Mouse (Mus musculus) CH12.LX (cell line): Measurements from ENCODE around the gene Cops2. TPM values are rescaled to one million over a fixed set of nuclear protein-coding genes. Genes with fewer than 3 reads are reported as not detected.

Experiments used
- DNase-seq: peaks from one replicate; pipeline ENCODE4 v3.0.0-alpha.2; 2013; ENCODE audit errors: extremely low read depth
- H3K27ac ChIP-seq: 2 replicates; pipeline ENCODE4 v1.5.1; 2012; ENCODE audit warnings: low read depth, mild to moderate bottlenecking, control low read depth, moderate library complexity; ENCODE audit not compliant: insufficient read depth
- H3K27me3 ChIP-seq: replicated peaks from 2 replicates; pipeline ENCODE3; 2012; ENCODE audit warnings: inconsistent platforms
- H3K36me3 ChIP-seq, 2 experiments: replicated peaks in 1 of 2; 2 replicates each; pipeline versions ENCODE3 to v1.6.1; 2012; ENCODE audit warnings: inconsistent platforms in 1 of 2, low read length in 1 of 2, mild to moderate bottlenecking in 1 of 2, mixed read lengths in 1 of 2, moderate library complexity in 1 of 2; ENCODE audit not compliant: control insufficient read depth in 1 of 2, insufficient read depth in 1 of 2
- H3K4me1 ChIP-seq, 2 experiments: 2 replicates each; pipeline ENCODE4 v1.6.1; 2012; ENCODE audit warnings: inconsistent platforms in 1 of 2, moderate library complexity in 1 of 2; ENCODE audit not compliant: insufficient read depth in 2 of 2, control insufficient read depth in 1 of 2
- H3K4me2 ChIP-seq: 2 replicates; pipeline ENCODE4 v1.6.1; 2012; ENCODE audit warnings: low read depth, mild to moderate bottlenecking, control low read depth; ENCODE audit not compliant: poor library complexity, insufficient read depth, severe bottlenecking
- H3K4me3 ChIP-seq, 3 experiments: fragments of 150-350 bp in 1 of 3; sonication (generic) in 1 of 3; replicated peaks in 1 of 3; 2 replicates each; pipeline versions ENCODE3 to v1.5.1; 2011 to 2012; ENCODE audit warnings: low read depth in 2 of 3, low read length in 2 of 3, mild to moderate bottlenecking in 2 of 3, moderate library complexity in 2 of 3, control low read depth in 1 of 3, improper control_type of control experiment in 1 of 3, inconsistent platforms in 1 of 3, mixed read lengths in 1 of 3; ENCODE audit not compliant: poor library complexity in 1 of 3
- H3K79me2 ChIP-seq: replicated peaks from 2 replicates; pipeline ENCODE4 v1.6.1; 2012; ENCODE audit warnings: mild to moderate bottlenecking, moderate library complexity; ENCODE audit not compliant: control insufficient read depth, poor library complexity, insufficient read depth, severe bottlenecking; ENCODE audit errors: extremely low read depth
- H3K9ac ChIP-seq: 2 replicates; pipeline ENCODE4 v1.6.1; 2012; ENCODE audit warnings: low read depth, mild to moderate bottlenecking, control low read depth, moderate library complexity; ENCODE audit not compliant: insufficient read depth
- H3K9me3 ChIP-seq: replicated peaks from 2 replicates; pipeline ENCODE3; 2012; ENCODE audit warnings: low read length, inconsistent platforms, mixed read lengths
- BHLHE40 ChIP-seq: IDR thresholded peaks from 2 replicates; pipeline ENCODE4 v1.6.1; 2011; ENCODE audit warnings: mild to moderate bottlenecking, low read depth, low read length, improper control_type of control experiment
- CHD2 ChIP-seq: IDR thresholded peaks from 2 replicates; pipeline ENCODE4 v1.6.1; 2011; ENCODE audit warnings: low read length, improper control_type of control experiment
- CTCF ChIP-seq, 2 experiments: IDR thresholded peaks in 1 of 2; conservative IDR thresholded peaks in 1 of 2; 2 replicates each; pipeline ENCODE4 v1.5.1; 2011 to 2012; ENCODE audit warnings: low read depth in 2 of 2, low read length in 2 of 2, improper control_type of control experiment in 1 of 2, inconsistent platforms in 1 of 2, mild to moderate bottlenecking in 1 of 2, moderate library complexity in 1 of 2
- ETS1 ChIP-seq: conservative IDR thresholded peaks from 2 replicates; pipeline ENCODE4 v1.6.1; 2012; ENCODE audit warnings: low read depth, mild to moderate bottlenecking, inconsistent platforms, low read length, improper control_type of control experiment, moderate library complexity
- GABPA ChIP-seq: IDR thresholded peaks from 2 replicates; pipeline ENCODE4 v1.6.1; 2012; ENCODE audit warnings: low read depth, low read length, improper control_type of control experiment, inconsistent platforms; ENCODE audit not compliant: insufficient replicate concordance
- IRF4 ChIP-seq: IDR thresholded peaks from 2 replicates; pipeline ENCODE4 v1.6.1; 2014; ENCODE audit warnings: low read depth, mild to moderate bottlenecking, inconsistent platforms, low read length, improper control_type of control experiment
- JUN ChIP-seq: IDR thresholded peaks from 2 replicates; pipeline ENCODE4 v1.6.1; 2011; ENCODE audit warnings: low read depth, mild to moderate bottlenecking, low read length, improper control_type of control experiment, moderate library complexity; ENCODE audit not compliant: insufficient read depth
- KAT2A ChIP-seq: IDR thresholded peaks from 2 replicates; pipeline ENCODE4 v1.6.1; 2012; ENCODE audit warnings: low read length, improper control_type of control experiment, inconsistent platforms; ENCODE audit not compliant: insufficient replicate concordance
- MEF2A ChIP-seq: IDR thresholded peaks from 2 replicates; pipeline ENCODE4 v1.6.1; 2014; ENCODE audit warnings: low read depth, mild to moderate bottlenecking, inconsistent platforms, low read length, improper control_type of control experiment, borderline replicate concordance
- MXI1 ChIP-seq: IDR thresholded peaks from 2 replicates; pipeline ENCODE4 v1.6.1; 2011; ENCODE audit warnings: mild to moderate bottlenecking, low read depth, low read length, improper control_type of control experiment
- NRF1 ChIP-seq: IDR thresholded peaks from 2 replicates; pipeline ENCODE4 v1.6.1; 2014; ENCODE audit warnings: low read depth, mild to moderate bottlenecking, inconsistent platforms, low read length, improper control_type of control experiment, moderate library complexity
- PAX5 ChIP-seq: IDR thresholded peaks from 2 replicates; pipeline ENCODE4 v1.6.1; 2012; ENCODE audit warnings: low read length, inconsistent platforms, mixed read lengths
- POLR2AphosphoS2 ChIP-seq: IDR thresholded peaks from 2 replicates; pipeline ENCODE4 v1.6.1; 2011; ENCODE audit warnings: low read depth, low read length, improper control_type of control experiment
- UBTF ChIP-seq: IDR thresholded peaks from 2 replicates; pipeline ENCODE4 v1.6.1; 2012; ENCODE audit warnings: low read depth, mild to moderate bottlenecking, inconsistent platforms, low read length, improper control_type of control experiment, moderate library complexity
- USF2 ChIP-seq: conservative IDR thresholded peaks from 2 replicates; pipeline ENCODE4 v1.6.1; 2011; ENCODE audit warnings: low read depth, low read length, improper control_type of control experiment
- ZC3H11A ChIP-seq: IDR thresholded peaks from 2 replicates; pipeline ENCODE4 v1.6.1; 2012; ENCODE audit warnings: low read depth, mild to moderate bottlenecking, inconsistent platforms, low read length, improper control_type of control experiment
- ZMIZ1 ChIP-seq: IDR thresholded peaks from 2 replicates; pipeline ENCODE4 v1.6.1; 2012; ENCODE audit warnings: low read depth, mild to moderate bottlenecking, inconsistent platforms, low read length, improper control_type of control experiment
- dilution Hi-C: fragments of 300-500 bp; cut with MboI; formaldehyde crosslinking; loops from 2 replicates; pipeline ENCODE4 v1.14.3; 2020; ENCODE audit warnings: low sequenced_read_pairs; ENCODE audit not compliant: extremely low pct_unique_long_range_greater_than_20kb, extremely low pct_ligation_motif_present
- in situ Hi-C: fragments of 300-500 bp; cut with MboI; formaldehyde crosslinking; loops from 3 replicates; pipeline ENCODE4 v1.14.3; 2019; ENCODE audit warnings: low sequenced_read_pairs, low pct_ligation_motif_present, low pct_unique_long_range_greater_than_20kb, mixed read lengths
- polyA plus RNA-seq: library from polyadenylated mRNA; unstranded; fragments of >175 nt; gene quantifications from 2 replicates; pipeline ENCODE4 v1.2.1, GENCODE M21; 2012; ENCODE audit warnings: low read depth; ENCODE audit not compliant: insufficient read length
- total RNA-seq, 2 experiments: library from RNA; depleted of rRNA; stranded (reverse); fragments of 300-350 nt in 1 of 2; fragments of >200 nt in 1 of 2; gene quantifications; 2 replicates each; pipeline ENCODE4 v1.2.3; 2012 to 2014

Cops2 gene
- total and polyA plus RNA-seq, 3 experiments, result 63.5 to 313 (median 124) TPM

DNA sequence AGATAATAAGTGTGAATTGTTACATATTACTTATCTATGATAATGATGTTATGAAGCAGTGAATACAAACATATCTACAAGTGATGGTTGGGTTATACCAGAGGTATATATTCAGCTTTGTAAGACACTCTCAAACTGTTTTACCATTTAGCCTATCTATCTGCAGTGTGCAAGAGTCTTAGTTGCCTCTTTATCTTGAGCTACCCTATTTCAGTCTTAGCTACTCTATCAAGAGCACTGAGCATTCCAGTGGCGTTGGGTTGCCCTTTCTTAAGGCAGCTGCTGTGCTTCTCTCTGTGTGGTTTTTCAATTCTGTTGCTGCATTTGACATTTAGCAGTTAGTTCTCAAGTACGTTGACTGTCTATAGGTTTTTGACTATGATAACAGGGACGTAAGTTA, 4.9 kb upstream of the Cops2 start:
- dilution Hi-C loops (no loop called here), in situ Hi-C loops (no loop called here)
- H3K9me3 ChIP-seq, result no peaks in the 10 kb centered on the region

DNA sequence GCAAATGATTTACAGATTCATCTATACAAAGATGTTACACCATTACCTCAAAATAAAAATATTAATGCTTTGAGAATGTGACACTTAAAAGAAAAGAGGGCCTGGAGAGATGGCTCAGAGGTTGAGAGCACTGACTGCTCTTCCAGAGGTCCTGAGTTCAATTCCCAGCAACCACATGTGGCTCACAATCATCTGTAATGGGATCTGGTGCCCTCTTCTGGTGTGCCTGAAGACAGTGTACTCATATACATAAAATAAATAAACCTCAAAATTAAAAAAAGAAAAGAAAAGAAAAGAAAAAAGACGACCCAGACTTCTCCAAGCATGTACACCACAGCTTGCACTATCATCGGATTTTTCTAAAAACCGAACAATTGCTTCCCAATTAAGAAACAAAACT, 1.2 kb downstream of the Cops2 start:
- dilution Hi-C loops, result no loop called here
- H3K4me3 ChIP-seq, result peak overlapping the region; percentile 84 to 100 (median 89)
- no peak for DNase-seq
- no peaks in the 10 kb centered on the region for H3K27me3 ChIP-seq
- peak overlapping the region; percentile 90; the same call in 1 of the 2 replicates for H3K9ac ChIP-seq
- no peak overlapping the region for H3K27ac ChIP-seq
- TF ChIP-seq CTCF (conservative IDR thresholded peaks at IDR 0.05 in 1 of 2, IDR thresholded peaks at IDR 0.05 in 1 of 2; ENCODE audit: low read depth in 2 of 2, low read length in 2 of 2) (peak in 1 of 2 experiments; percentile 18; a peak in 1 of 4 replicates), UBTF (no peak)
- in situ Hi-C loops, result no loop called here
- H3K36me3 ChIP-seq, result peaks cover 0 to 6% of the 10 kb centered on the region in 2 experiments
- H3K4me1 ChIP-seq, result peaks cover 0 to 27% of the 10 kb centered on the region in 2 experiments; a peak in 2 of 4 replicates
- H3K79me2 ChIP-seq, result peaks cover 47% of the 10 kb centered on the region
- H3K4me2 ChIP-seq, result peak overlapping the region; percentile 44; the same call in 1 of the 2 replicates
- no peaks in the 10 kb centered on the region for H3K9me3 ChIP-seq

More for the DNA sequence above, 4.9 kb upstream of the Cops2 start:
- H3K4me3 ChIP-seq, result no peak overlapping the region
- no peak overlapping the region for H3K27ac ChIP-seq
- H3K79me2 ChIP-seq, result peaks cover 8% of the 10 kb centered on the region; the same call in 1 of the 2 replicates
- H3K4me2 ChIP-seq, result no peak overlapping the region
- TF ChIP-seq CHD2 (no peak), GABPA (no peak), NRF1 (no peak), POLR2AphosphoS2 (no peak), ZC3H11A (no peak), BHLHE40 (no peak), KAT2A (no peak)
- no peak for DNase-seq
- peaks cover 5 to 28% of the 10 kb centered on the region in 2 experiments for H3K4me1 ChIP-seq
- no peaks in the 10 kb centered on the region for H3K27me3 ChIP-seq
- H3K36me3 ChIP-seq, result peaks cover 0 to 10% of the 10 kb centered on the region in 2 experiments
- no peak overlapping the region for H3K9ac ChIP-seq

DNA sequence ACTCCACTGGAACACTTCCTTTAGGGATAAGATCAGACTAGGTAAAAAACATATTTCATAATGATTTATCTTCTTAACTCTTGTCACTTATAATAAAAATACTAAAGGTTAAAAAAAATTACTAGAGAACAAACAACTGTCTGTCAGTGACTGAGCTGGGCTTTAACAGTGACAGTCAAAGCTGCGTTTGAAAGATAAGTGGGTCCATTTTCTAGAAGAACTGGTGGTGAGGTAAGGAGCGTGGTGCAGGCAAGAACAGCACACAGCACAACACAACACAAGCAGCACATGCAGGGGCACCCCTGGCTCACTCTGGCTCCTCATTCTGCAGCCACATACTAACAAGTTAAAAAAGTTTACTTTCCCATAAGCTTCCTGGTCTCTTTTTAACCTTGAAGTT, 7.7 kb downstream of the Cops2 start:
- no peak overlapping the region for H3K27ac ChIP-seq
- dilution Hi-C loops, result no loop called here
- H3K4me1 ChIP-seq, result peaks cover 0 to 14% of the 10 kb centered on the region in 2 experiments; a peak in 2 of 4 replicates

More for the DNA sequence above, 7.7 kb downstream of the Cops2 start:
- Histone ChIP-seq H3K4me2 (no peak overlapping the region), H3K9ac (no peak overlapping the region), H3K27me3 (no peaks in the 10 kb centered on the region), H3K36me3 (peaks cover 19 to 50% of the 10 kb centered on the region in 2 experiments), H3K79me2 (peaks cover 63% of the 10 kb centered on the region), H3K4me3 (no peak overlapping the region), H3K9me3 (no peaks in the 10 kb centered on the region)
- DNase-seq, result no peak
- in situ Hi-C loops, result no loop called here
- no peak for TF ChIP-seq MEF2A
- TF ChIP-seq IRF4, result no peak
- TF ChIP-seq ETS1, result no peak
- TF ChIP-seq ZC3H11A, result no peak
- TF ChIP-seq PAX5, result no peak
- no peak for TF ChIP-seq MXI1
- no peak for TF ChIP-seq JUN
- no peak for TF ChIP-seq USF2
- no peak for TF ChIP-seq ZMIZ1
